Mouse (Mus musculus): ENCODE results near the gene Myo5c.

- TF ChIP-seq CTCF (IDR thresholded peaks at IDR 0.05; ENCODE audit: low read depth) (no peak), EP300 (IDR thresholded peaks at IDR 0.05; ENCODE audit: low read depth) (no peak)
These were observed 85.0 kb downstream of the Myo5c start for GRCm38 (mm10) chr9:75316771-75317170.
